Mouse (Mus musculus): Measurements from ENCODE around the gene Gm21425.
"Not testable (repeated sequence)": the region's sequence is repeated elsewhere in the genome, so short reads cannot be mapped to it uniquely, and the experiment has no call there.

Gm21425 gene

GRCm38 (mm10) chrY:13161668-13162067, at the start of gene Gm21425:
Gene Gm21425 (plus strand): TSS chrY:13161968.
- DNase-seq (ENCODE audit: low spot score): not testable (repeated sequence)

DNA sequence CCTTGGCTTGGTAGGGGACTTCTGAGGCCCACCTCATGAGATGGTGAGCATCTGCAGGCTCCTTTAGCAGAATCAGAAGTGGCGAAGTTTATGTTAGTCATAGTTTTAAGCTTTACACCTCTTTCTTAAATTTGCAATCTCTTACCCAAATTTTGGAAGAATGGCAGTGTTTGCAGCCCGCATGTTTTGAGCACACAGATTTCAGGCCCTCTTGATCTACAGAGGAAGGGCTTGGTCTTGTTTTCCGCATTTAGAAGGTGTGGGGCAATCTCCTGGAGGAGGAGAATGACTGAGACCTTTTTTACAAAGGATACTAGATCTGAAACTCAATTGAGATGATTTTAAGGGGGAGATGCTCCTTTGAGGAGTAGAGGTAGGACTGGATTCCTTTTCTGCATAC, 28.4 kb upstream of the Gm21425 start, which contains the start of gene Gm21891:
Gm21891 (minus strand) TSS at position 101 of the 400 bp plus-strand sequence.
- not testable (repeated sequence) for DNase-seq (ENCODE audit: low spot score)
